Mouse (Mus musculus) embryonic facial prominence, embryonic 11.5 days (tissue): ENCODE measurements around the gene Sh3glb2. TPM values are rescaled to one million over a fixed set of nuclear protein-coding genes. Genes with fewer than 3 reads are reported as not detected.
A peak's percentile ranks its signal among the peaks of the same experiment; 100 is the strongest.

Experiments used
- ATAC-seq: fragments of 200-750 bp; cut with Nextera tagmentation; replicated peaks from 2 replicates; pipeline ENCODE4 v1.8.0; 2017; ENCODE audit warnings: low read depth; ENCODE audit not compliant: insufficient number of reproducible peaks, low FRiP score, low TSS enrichment
- DNase-seq: peaks from one replicate; pipeline ENCODE4 v3.0.0-alpha.2; 2015; ENCODE audit warnings: low spot score
- H3K27ac ChIP-seq: fragments of 300-500 bp; sonication (generic); replicated peaks from 2 replicates; pipeline ENCODE4 v1.5.1; 2014; ENCODE audit warnings: mild to moderate bottlenecking, low read depth, low read length, control low read depth
- H3K27me3 ChIP-seq: fragments of 300-500 bp; sonication (generic); 2 replicates; pipeline ENCODE4 v1.6.1; 2014; ENCODE audit warnings: mild to moderate bottlenecking, low read length, moderate library complexity, mixed read lengths; ENCODE audit not compliant: control insufficient read depth, insufficient read depth
- H3K36me3 ChIP-seq: fragments of 300-500 bp; sonication (generic); replicated peaks from 2 replicates; pipeline ENCODE4 v1.6.1; 2014; ENCODE audit warnings: low read depth, mild to moderate bottlenecking, low read length, moderate library complexity, mixed read lengths; ENCODE audit not compliant: control insufficient read depth, insufficient read depth
- H3K4me1 ChIP-seq: fragments of 300-500 bp; sonication (generic); 2 replicates; pipeline ENCODE4 v1.6.1; 2014; ENCODE audit warnings: low read length, mixed read lengths; ENCODE audit not compliant: control insufficient read depth, insufficient read depth
- H3K4me2 ChIP-seq: fragments of 300-500 bp; sonication (generic); 2 replicates; pipeline ENCODE4 v1.6.1; 2014; ENCODE audit warnings: low read depth, mild to moderate bottlenecking, control low read depth, low read length, moderate library complexity
- H3K4me3 ChIP-seq: fragments of 300-500 bp; sonication (generic); 2 replicates; pipeline ENCODE4 v1.5.1; 2014; ENCODE audit warnings: low read depth, low read length, control low read depth
- H3K9ac ChIP-seq: fragments of 300-500 bp; sonication (generic); replicated peaks from 2 replicates; pipeline ENCODE4 v1.6.1; 2014; ENCODE audit warnings: mild to moderate bottlenecking, control low read depth, low read length
- H3K9me3 ChIP-seq: fragments of 300-500 bp; sonication (generic); replicated peaks from 2 replicates; pipeline ENCODE4 v1.6.1; 2016; ENCODE audit warnings: mild to moderate bottlenecking, low read length, inconsistent platforms, mixed read lengths; ENCODE audit not compliant: control insufficient read depth
- whole genome bisulfite sequencing: fragments of 180-500 bp; shearing (Covaris S2); extraction: QIAGEN DNeasy Blood & Tissue Kit; methylation state at CpG from one replicate; pipeline ENCODE4 v1.1.7; 2014; 5-methylcytosine and 5-hydroxymethylcytosine counted together
- polyA plus RNA-seq: library from polyadenylated mRNA; unstranded; fragments of >200 nt; fragmentation: Nextera tagmentation; extraction: Ambion mirVana; gene quantifications from 2 replicates; pipeline ENCODE4 v1.2.1, GENCODE M21; 2014

Sh3glb2 gene
- polyA plus RNA-seq, 1 experiment from 2014 or later: 41.6 TPM

DNA sequence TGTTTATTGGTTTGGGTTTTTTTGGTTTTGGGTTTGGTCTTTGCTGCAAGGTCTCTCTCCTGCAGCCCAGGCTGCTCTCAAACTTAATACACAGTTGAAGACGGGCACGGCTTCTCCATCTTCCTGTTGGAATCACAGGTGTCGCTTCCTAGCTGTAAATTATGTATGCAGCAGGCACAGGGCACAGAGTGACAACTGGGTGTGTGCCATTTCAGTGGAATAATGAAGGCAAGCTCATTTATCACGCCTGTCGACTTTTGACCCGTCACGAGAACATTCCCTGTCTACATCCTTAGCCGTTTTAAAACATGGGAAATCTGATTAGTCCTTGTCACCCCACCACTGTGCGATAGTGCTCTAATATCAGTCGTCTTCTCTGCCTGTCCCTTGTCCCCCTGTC is 1.5 kb upstream of the Sh3glb2 start:
- no peaks in the 10 kb centered on the region for H3K27me3 ChIP-seq
- H3K4me2 ChIP-seq: no peak overlapping the region
- H3K27ac ChIP-seq: no peak overlapping the region
- H3K36me3 ChIP-seq: no peaks in the 10 kb centered on the region
- 77% methylated on average over 10 of the region's 10 CpGs for WGBS
- H3K4me3 ChIP-seq: no peak overlapping the region
- H3K4me1 ChIP-seq: peaks cover 10% of the 10 kb centered on the region; the same call in 1 of the 2 replicates
- no peak for ATAC-seq
- H3K9ac ChIP-seq: no peak overlapping the region
- no peak for DNase-seq
- H3K9me3 ChIP-seq: no peaks in the 10 kb centered on the region

DNA sequence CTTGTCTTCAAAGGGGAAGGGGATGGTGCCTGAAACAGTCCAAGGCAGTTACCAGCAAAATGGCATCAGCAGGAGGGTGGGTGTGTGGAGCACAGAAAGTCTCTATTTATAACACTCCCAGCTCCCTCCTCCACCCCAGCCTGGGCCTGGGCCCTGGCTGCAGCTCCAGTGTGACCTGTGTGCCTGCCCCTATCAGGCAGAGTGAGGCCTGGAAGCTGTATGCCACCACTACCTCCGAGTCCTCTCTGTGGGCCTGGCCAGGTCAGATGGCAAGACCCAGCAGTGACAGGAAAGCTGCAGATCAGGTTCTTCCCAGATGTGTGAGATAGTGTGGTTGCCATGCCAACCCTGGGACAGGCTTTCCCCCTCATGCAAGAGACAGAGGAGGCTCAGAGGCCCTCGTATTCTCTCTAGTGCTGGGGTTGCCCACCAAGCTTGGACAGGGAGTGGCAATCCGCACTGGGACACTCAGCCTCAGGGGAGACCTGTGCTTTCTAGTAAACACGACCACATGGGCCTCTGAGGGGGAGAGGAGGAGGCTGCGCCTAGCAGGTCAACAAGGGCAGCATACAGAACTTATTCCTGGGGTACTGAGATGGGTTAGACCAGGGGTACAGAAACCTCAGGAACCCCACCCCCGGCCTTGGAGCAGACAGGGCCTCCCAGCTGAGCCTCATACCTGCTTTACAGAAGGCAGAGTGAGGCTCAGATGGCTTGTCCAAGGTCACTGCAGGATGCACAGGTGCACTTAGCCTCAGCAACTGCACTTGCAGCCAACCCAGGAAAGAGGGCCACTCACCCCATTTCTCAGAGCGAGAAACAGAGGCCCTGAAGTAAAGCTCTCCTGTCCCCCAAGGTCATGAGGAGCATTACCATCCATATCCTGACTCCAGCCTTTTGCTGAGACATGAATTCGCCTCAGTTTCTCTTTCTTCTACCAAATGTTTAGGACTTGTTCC is 1.3 kb downstream of the Sh3glb2 start:
- peak overlapping the region; percentile 18 for H3K9ac ChIP-seq
- H3K4me3 ChIP-seq: peak overlapping the region; percentile 75
- H3K27ac ChIP-seq: no peak overlapping the region
- ATAC-seq: no peak
- H3K4me2 ChIP-seq: peak overlapping the region; percentile 87
- no peaks in the 10 kb centered on the region for H3K9me3 ChIP-seq
- 50% methylated on average over 8 of the region's 8 CpGs for WGBS
- DNase-seq: peak; percentile 38
- H3K27me3 ChIP-seq: no peaks in the 10 kb centered on the region
- peaks cover 10% of the 10 kb centered on the region; the same call in 1 of the 2 replicates for H3K4me1 ChIP-seq
- no peaks in the 10 kb centered on the region for H3K36me3 ChIP-seq

DNA sequence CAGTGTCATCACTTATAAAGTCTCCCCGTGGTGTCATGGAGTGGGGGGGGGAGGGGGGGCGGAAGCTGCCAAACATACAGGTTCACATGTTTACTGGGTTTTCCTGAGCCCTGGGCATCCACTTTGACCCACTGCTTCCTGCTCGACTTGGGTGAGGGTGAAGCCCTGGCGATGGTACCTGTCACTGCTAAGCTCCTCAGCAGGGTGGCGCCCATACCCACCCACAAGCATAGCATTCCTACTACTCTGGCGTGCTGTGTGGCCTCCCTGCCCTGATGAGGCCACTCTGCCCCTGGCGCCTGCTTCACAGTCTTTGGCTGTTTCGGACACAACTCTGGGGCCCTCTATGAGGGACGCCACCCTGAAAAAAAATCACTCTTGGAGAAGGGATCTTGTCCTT is 2.2 kb downstream of the Sh3glb2 start:
- WGBS: 64% methylated on average over 9 of the region's 9 CpGs
- no peaks in the 10 kb centered on the region for H3K27me3 ChIP-seq
- no peaks in the 10 kb centered on the region; the same call in 1 of the 2 replicates for H3K36me3 ChIP-seq
- H3K9me3 ChIP-seq: no peaks in the 10 kb centered on the region
- ATAC-seq (no peak), DNase-seq (no peak)
- no peak overlapping the region for H3K27ac ChIP-seq
- no peak overlapping the region for H3K4me3 ChIP-seq
- H3K9ac ChIP-seq: no peak overlapping the region
- no peak overlapping the region for H3K4me2 ChIP-seq
- H3K4me1 ChIP-seq: peaks cover 10% of the 10 kb centered on the region; the same call in 1 of the 2 replicates

DNA sequence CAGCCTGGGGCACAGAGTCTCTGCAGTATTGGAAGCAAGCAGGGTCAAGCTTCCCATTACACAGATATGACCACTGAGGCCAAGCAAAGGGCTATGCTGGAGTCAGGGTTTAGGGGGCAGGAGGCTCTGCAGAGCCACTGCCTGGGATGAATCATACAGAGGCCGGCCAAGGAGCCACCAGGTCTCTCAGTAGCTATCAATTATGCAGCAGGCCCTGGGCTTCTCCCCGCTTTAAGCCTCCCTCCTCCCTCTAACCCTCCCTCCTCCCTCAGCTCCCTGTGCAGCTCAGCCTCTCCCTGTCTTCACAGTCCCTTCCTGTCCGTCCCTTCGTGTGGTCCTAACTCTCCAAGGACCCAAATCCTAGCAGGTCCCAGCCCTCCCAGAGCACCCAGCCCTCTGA is 2.9 kb downstream of the Sh3glb2 start:
- DNase-seq: no peak
- Histone ChIP-seq H3K27ac (no peak overlapping the region), H3K9me3 (no peaks in the 10 kb centered on the region), H3K4me2 (no peak overlapping the region), H3K4me1 (peaks cover 10% of the 10 kb centered on the region; the same call in 1 of the 2 replicates), H3K27me3 (no peaks in the 10 kb centered on the region), H3K36me3 (no peaks in the 10 kb centered on the region; the same call in 1 of the 2 replicates), H3K9ac (no peak overlapping the region), H3K4me3 (no peak overlapping the region)
- 58% methylated on average over 4 of the region's 4 CpGs for WGBS
- ATAC-seq: no peak

DNA sequence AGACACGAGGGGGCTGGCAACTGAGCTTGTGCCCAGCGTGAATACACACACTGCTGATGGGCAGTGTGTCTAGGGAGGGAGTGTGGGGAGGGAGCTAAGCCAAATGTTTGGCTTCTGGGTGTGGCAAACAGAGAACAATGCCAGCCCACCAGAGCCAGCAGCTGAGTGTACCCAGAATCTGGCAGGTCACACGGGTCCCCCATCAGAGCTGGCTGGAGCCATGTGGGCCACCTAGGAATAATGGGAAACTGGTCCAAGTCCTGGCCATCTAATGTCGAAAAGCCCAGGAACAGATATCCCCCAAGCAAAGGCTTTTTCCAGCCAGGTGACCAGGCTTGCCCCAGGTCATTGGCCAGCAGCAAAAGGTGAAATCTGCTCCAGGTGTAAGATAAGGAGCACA is 3.3 kb downstream of the Sh3glb2 start:
- no peaks in the 10 kb centered on the region for H3K9me3 ChIP-seq

DNA sequence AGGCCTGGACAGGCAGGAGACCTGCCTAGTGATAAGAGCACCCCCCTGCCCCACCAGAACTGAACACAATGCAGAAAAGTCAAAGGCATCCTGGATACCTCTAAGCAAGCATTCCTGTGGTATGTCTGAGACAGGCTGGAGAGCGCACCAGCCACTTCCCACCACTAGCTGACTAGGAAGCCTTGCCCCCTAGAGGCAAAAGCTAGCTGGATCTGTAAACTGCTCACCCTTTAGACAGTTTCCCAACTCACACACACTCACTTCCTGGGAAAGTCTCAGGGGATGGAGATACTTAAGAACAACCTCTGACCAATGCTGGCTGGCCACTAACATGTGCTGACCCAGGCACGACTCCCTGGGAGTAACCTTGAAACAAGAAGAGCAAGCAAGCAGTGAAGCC is 8.0 kb downstream of the Sh3glb2 start:
- ATAC-seq (no peak), DNase-seq (peak; percentile 25)
- Histone ChIP-seq H3K27me3 (no peaks in the 10 kb centered on the region), H3K9ac (no peak overlapping the region), H3K4me3 (no peak overlapping the region), H3K27ac (no peak overlapping the region), H3K4me1 (no peaks in the 10 kb centered on the region), H3K9me3 (no peaks in the 10 kb centered on the region), H3K36me3 (peaks cover 5% of the 10 kb centered on the region), H3K4me2 (no peak overlapping the region)
- 73% methylated on average over 2 of the region's 2 CpGs for WGBS

More for the DNA sequence above, 3.3 kb downstream of the Sh3glb2 start:
- no peak for DNase-seq
- H3K9ac ChIP-seq: no peak overlapping the region
- no peaks in the 10 kb centered on the region; the same call in 1 of the 2 replicates for H3K36me3 ChIP-seq
- H3K27me3 ChIP-seq: no peaks in the 10 kb centered on the region
- no peak for ATAC-seq
- peaks cover 10% of the 10 kb centered on the region; the same call in 1 of the 2 replicates for H3K4me1 ChIP-seq
- H3K4me2 ChIP-seq: no peak overlapping the region
- H3K27ac ChIP-seq: no peak overlapping the region
- no peak overlapping the region for H3K4me3 ChIP-seq
- 65% methylated on average over 4 of the region's 4 CpGs for WGBS

DNA sequence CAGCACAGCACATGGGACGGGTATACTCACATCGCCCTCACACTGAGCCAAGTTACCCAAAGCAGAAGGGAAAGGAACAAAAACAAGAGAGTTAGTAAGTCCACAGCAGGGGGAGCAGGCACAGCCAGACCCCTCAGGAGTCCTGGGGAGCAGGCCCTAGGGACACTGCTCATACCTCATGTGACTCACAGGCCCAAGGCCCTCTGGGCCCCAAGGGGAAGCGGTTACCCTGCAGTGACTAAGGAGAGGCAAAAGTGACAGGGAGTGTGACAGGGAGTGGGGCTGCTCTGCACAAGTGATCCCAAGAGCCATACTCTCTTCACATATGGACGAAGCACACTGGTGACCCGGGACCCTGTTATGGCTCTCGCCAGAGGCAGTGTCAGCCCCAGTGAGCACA is 9.9 kb downstream of the Sh3glb2 start:
- ATAC-seq: no peak
- no peak for DNase-seq
- Histone ChIP-seq H3K4me3 (no peak overlapping the region), H3K27me3 (no peaks in the 10 kb centered on the region), H3K4me2 (no peak overlapping the region), H3K9me3 (no peaks in the 10 kb centered on the region), H3K9ac (no peak overlapping the region), H3K4me1 (no peaks in the 10 kb centered on the region), H3K27ac (no peak overlapping the region), H3K36me3 (peaks cover 16% of the 10 kb centered on the region)
- WGBS: 83% methylated on average over 6 of the region's 6 CpGs

DNA sequence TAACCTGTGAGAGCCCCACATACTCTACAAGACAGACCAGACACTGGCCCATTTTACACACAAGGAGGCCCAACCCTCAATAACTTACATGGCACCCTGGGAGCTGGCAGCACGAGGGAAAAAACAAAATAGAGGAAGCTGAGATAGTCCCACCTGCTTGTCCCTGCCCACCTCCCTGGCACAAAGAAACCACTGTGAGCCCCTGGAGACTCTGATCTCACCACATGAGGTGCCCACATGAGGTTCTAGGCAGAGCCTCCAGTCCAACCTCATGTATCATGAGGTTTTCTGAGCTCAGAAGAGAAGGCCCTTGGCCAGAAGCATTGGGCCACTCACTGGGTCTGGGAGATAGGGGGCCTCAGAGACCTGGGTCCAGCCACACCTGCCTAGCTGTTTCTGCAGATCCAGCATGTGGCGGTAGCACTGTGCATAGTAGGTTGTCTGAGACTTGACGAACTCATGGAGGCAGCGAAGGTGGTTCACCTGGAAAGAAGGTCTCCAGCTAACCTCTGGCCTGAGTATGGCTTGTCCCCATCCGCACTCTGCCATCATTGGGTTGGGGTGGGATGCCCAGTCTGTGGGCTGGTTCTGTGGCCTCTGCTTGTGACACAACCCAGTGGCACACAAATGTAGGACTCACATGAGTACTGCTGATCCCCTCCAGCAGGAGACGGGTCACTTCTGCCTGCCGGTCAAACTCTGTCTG is 13.0 kb downstream of the Sh3glb2 start:
- WGBS: 82% methylated on average over 7 of the region's 7 CpGs
- ATAC-seq: no peak
- H3K36me3 ChIP-seq: peaks cover 23% of the 10 kb centered on the region
- H3K27me3 ChIP-seq: no peaks in the 10 kb centered on the region
- H3K9me3 ChIP-seq: no peaks in the 10 kb centered on the region
- H3K9ac ChIP-seq: no peak overlapping the region
- no peaks in the 10 kb centered on the region for H3K4me1 ChIP-seq
- no peak overlapping the region for H3K27ac ChIP-seq
- no peak overlapping the region for H3K4me3 ChIP-seq
- H3K4me2 ChIP-seq: no peak overlapping the region
- DNase-seq: no peak
